Mouse (Mus musculus) embryonic facial prominence, embryonic 13.5 days (tissue): ENCODE measurements around the gene Lgi4. TPM values are rescaled to one million over a fixed set of nuclear protein-coding genes. Genes with fewer than 3 reads are reported as not detected.

Source experiments
- ATAC-seq: fragments of 200-750 bp; cut with Nextera tagmentation; 2 replicates; pipeline ENCODE4 v1.8.0; 2017; ENCODE audit warnings: low read depth; ENCODE audit not compliant: insufficient number of reproducible peaks, insufficient read depth, low FRiP score, low TSS enrichment
- H3K27ac ChIP-seq: fragments of 300-500 bp; sonication (generic); 2 replicates; pipeline ENCODE4 v1.5.1; 2015; ENCODE audit warnings: moderate library complexity, mild to moderate bottlenecking, inconsistent platforms
- H3K27me3 ChIP-seq: fragments of 300-500 bp; sonication (generic); 2 replicates; pipeline ENCODE4 v1.6.1; 2015; ENCODE audit warnings: mild to moderate bottlenecking, inconsistent platforms
- H3K36me3 ChIP-seq: fragments of 300-500 bp; sonication (generic); 2 replicates; pipeline ENCODE4 v1.6.1; 2015; ENCODE audit warnings: mild to moderate bottlenecking, inconsistent platforms
- H3K4me1 ChIP-seq: fragments of 300-500 bp; sonication (generic); 2 replicates; pipeline ENCODE4 v1.6.1; 2015; ENCODE audit warnings: inconsistent platforms
- H3K4me2 ChIP-seq: fragments of 300-500 bp; sonication (generic); 2 replicates; pipeline ENCODE4 v1.6.1; 2015; ENCODE audit warnings: moderate library complexity, mild to moderate bottlenecking, inconsistent platforms
- H3K4me3 ChIP-seq: fragments of 300-500 bp; sonication (generic); 2 replicates; pipeline ENCODE4 v1.5.1; 2015; ENCODE audit warnings: mild to moderate bottlenecking, inconsistent platforms
- H3K9ac ChIP-seq: fragments of 300-500 bp; sonication (generic); 2 replicates; pipeline ENCODE4 v1.6.1; 2015; ENCODE audit warnings: mild to moderate bottlenecking, inconsistent platforms
- H3K9me3 ChIP-seq: fragments of 300-500 bp; sonication (generic); 2 replicates; pipeline ENCODE4 v1.6.1; 2016; ENCODE audit warnings: inconsistent platforms
- WGBS: fragments of 180-500 bp; shearing (Covaris S2); methylation state at CpG from one replicate; pipeline ENCODE4 v1.1.7; 2015; ENCODE audit warnings: mixed read lengths; 5-methylcytosine and 5-hydroxymethylcytosine counted together
- polyA plus RNA-seq: library from polyadenylated mRNA; unstranded; fragments of >200 nt; fragmentation: Nextera tagmentation; extraction: Ambion mirVana; gene quantifications from 2 replicates; pipeline ENCODE4 v1.2.1, GENCODE M21; 2015

Lgi4 gene
- polyA plus RNA-seq, 1 experiment from 2014 or later: 1.3 TPM

GRCm38 (mm10) chr7:31063074-31063560 is 4.0 kb downstream of the Lgi4 start:
- Histone ChIP-seq H3K9me3 (no peaks in the 10 kb centered on the region), H3K36me3 (no peaks in the 10 kb centered on the region), H3K27ac (no peak overlapping the region), H3K4me1 (peaks cover 9% of the 10 kb centered on the region), H3K9ac (no peak overlapping the region), H3K27me3 (no peaks in the 10 kb centered on the region), H3K4me2 (no peak overlapping the region), H3K4me3 (no peak overlapping the region)
- no peak for ATAC-seq
- 86% methylated on average over 12 of the region's 12 CpGs for WGBS

- H3K4me2 ChIP-seq: no peak overlapping the region
- ATAC-seq: peak; percentile 33; the same call in 1 of the 2 replicates
- 0 out of 2 replicates have a peak overlapping the region, but pooled peaks have one; percentile 44 for H3K27ac ChIP-seq
- no peaks in the 10 kb centered on the region for H3K9me3 ChIP-seq
- WGBS: 29% methylated on average over 5 of the region's 5 CpGs
- no peaks in the 10 kb centered on the region for H3K36me3 ChIP-seq
- no peak overlapping the region for H3K9ac ChIP-seq
- peaks cover 24% of the 10 kb centered on the region for H3K4me1 ChIP-seq
- no peak overlapping the region for H3K4me3 ChIP-seq
- H3K27me3 ChIP-seq: no peaks in the 10 kb centered on the region
Measured at GRCm38 (mm10) chr7:31067836-31068235, 8.7 kb downstream of the Lgi4 start.

GRCm38 (mm10) chr7:31069491-31069890 is 10.3 kb downstream of the Lgi4 start:
- no peak overlapping the region for H3K4me3 ChIP-seq
- no peak for ATAC-seq
- no peaks in the 10 kb centered on the region for H3K27me3 ChIP-seq
- no peaks in the 10 kb centered on the region for H3K9me3 ChIP-seq
- H3K36me3 ChIP-seq: no peaks in the 10 kb centered on the region
- H3K4me1 ChIP-seq: peaks cover 24% of the 10 kb centered on the region
- 85% methylated on average over 14 of the region's 14 CpGs for WGBS
- no peak overlapping the region for H3K9ac ChIP-seq
- H3K27ac ChIP-seq: no peak overlapping the region
- H3K4me2 ChIP-seq: no peak overlapping the region

GRCm38 (mm10) chr7:31070324-31070723 is 11.2 kb downstream of the Lgi4 start:
- Histone ChIP-seq H3K4me1 (peaks cover 24% of the 10 kb centered on the region), H3K4me2 (no peak overlapping the region), H3K9me3 (no peaks in the 10 kb centered on the region), H3K27ac (no peak overlapping the region), H3K9ac (no peak overlapping the region), H3K36me3 (no peaks in the 10 kb centered on the region), H3K27me3 (no peaks in the 10 kb centered on the region), H3K4me3 (no peak overlapping the region)
- no peak for ATAC-seq
- 76% methylated on average over 6 of the region's 6 CpGs for WGBS

GRCm38 (mm10) chr7:31072326-31072725 is 13.2 kb downstream of the Lgi4 start:
- Histone ChIP-seq H3K36me3 (no peaks in the 10 kb centered on the region), H3K9ac (no peak overlapping the region), H3K27ac (no peak overlapping the region), H3K4me2 (no peak overlapping the region), H3K27me3 (no peaks in the 10 kb centered on the region), H3K4me1 (peaks cover 35% of the 10 kb centered on the region), H3K4me3 (no peak overlapping the region), H3K9me3 (no peaks in the 10 kb centered on the region)
- ATAC-seq: no peak
- WGBS: 54% methylated on average over 9 of the region's 9 CpGs

GRCm38 (mm10) chr7:31073546-31073945 is 14.4 kb downstream of the Lgi4 start:
- ATAC-seq: no peak
- H3K4me3 ChIP-seq: no peak overlapping the region
- H3K4me1 ChIP-seq: peaks cover 31% of the 10 kb centered on the region
- no peak overlapping the region for H3K27ac ChIP-seq
- no peaks in the 10 kb centered on the region for H3K27me3 ChIP-seq
- H3K4me2 ChIP-seq: no peak overlapping the region
- H3K9me3 ChIP-seq: no peaks in the 10 kb centered on the region
- H3K36me3 ChIP-seq: no peaks in the 10 kb centered on the region
- no peak overlapping the region for H3K9ac ChIP-seq

GRCm38 (mm10) chr7:31074061-31074712 is 15.0 kb downstream of the Lgi4 start:
- no peak overlapping the region for H3K9ac ChIP-seq
- no peaks in the 10 kb centered on the region for H3K27me3 ChIP-seq
- 70% methylated on average over 7 of the region's 7 CpGs for WGBS
- H3K9me3 ChIP-seq: no peaks in the 10 kb centered on the region
- H3K4me3 ChIP-seq: no peak overlapping the region
- H3K27ac ChIP-seq: no peak overlapping the region
- no peaks in the 10 kb centered on the region for H3K36me3 ChIP-seq
- no peak for ATAC-seq
- H3K4me2 ChIP-seq: no peak overlapping the region
- H3K4me1 ChIP-seq: peaks cover 31% of the 10 kb centered on the region

GRCm38 (mm10) chr7:31074713-31075069 is 15.5 kb downstream of the Lgi4 start:
- no peaks in the 10 kb centered on the region for H3K9me3 ChIP-seq
- H3K9ac ChIP-seq: no peak overlapping the region
- H3K36me3 ChIP-seq: no peaks in the 10 kb centered on the region
- peaks cover 31% of the 10 kb centered on the region for H3K4me1 ChIP-seq
- 79% methylated on average over 5 of the region's 5 CpGs for WGBS
- H3K27ac ChIP-seq: no peak overlapping the region
- H3K27me3 ChIP-seq: no peaks in the 10 kb centered on the region
- no peak overlapping the region for H3K4me3 ChIP-seq
- H3K4me2 ChIP-seq: no peak overlapping the region
- ATAC-seq: no peak

GRCm38 (mm10) chr7:31076492-31076891 is 17.4 kb downstream of the Lgi4 start, which contains the start of gene Fxyd3:
TSS of gene Fxyd3 (minus strand) at chr7:31076704.
- H3K9me3 ChIP-seq: no peaks in the 10 kb centered on the region
- WGBS: 30% methylated on average over 5 of the region's 5 CpGs
- no peak for ATAC-seq
- H3K27me3 ChIP-seq: no peaks in the 10 kb centered on the region
- H3K4me1 ChIP-seq: peaks cover 24% of the 10 kb centered on the region
- peak within 1 kb of the TSS; percentile 19 for H3K4me3 ChIP-seq
- 0 out of 2 replicates have a peak within 1 kb of the TSS, but pooled peaks have one; percentile 8 for H3K9ac ChIP-seq
- H3K4me2 ChIP-seq: peak within 1 kb of the TSS; percentile 27
- H3K27ac ChIP-seq: peak within 1 kb of the TSS; percentile 52
- H3K36me3 ChIP-seq: no peaks in the 10 kb centered on the region

GRCm38 (mm10) chr7:31077470-31077869 is 18.3 kb downstream of the Lgi4 start:
- Histone ChIP-seq H3K9me3 (no peaks in the 10 kb centered on the region), H3K4me3 (no peak overlapping the region), H3K27me3 (no peaks in the 10 kb centered on the region), H3K4me2 (no peak overlapping the region), H3K9ac (no peak overlapping the region), H3K36me3 (no peaks in the 10 kb centered on the region), H3K27ac (peak overlapping the region; percentile 52), H3K4me1 (peaks cover 21% of the 10 kb centered on the region)
- peak; percentile 57; the same call in 1 of the 2 replicates for ATAC-seq
- 30% methylated on average over 6 of the region's 6 CpGs for WGBS

GRCm38 (mm10) chr7:31077885-31078445 is 18.8 kb downstream of the Lgi4 start:
- Histone ChIP-seq H3K27me3 (no peaks in the 10 kb centered on the region), H3K9me3 (no peaks in the 10 kb centered on the region), H3K36me3 (no peaks in the 10 kb centered on the region), H3K9ac (no peak overlapping the region), H3K4me2 (no peak overlapping the region), H3K4me1 (peaks cover 23% of the 10 kb centered on the region), H3K4me3 (no peak overlapping the region), H3K27ac (peak overlapping the region; percentile 52)
- ATAC-seq: peak; percentile 34; the same call in 1 of the 2 replicates
- WGBS: 35% methylated on average over 5 of the region's 5 CpGs

- no peak overlapping the region for H3K9ac ChIP-seq
- 91% methylated on average over 8 of the region's 8 CpGs for WGBS
- H3K36me3 ChIP-seq: no peaks in the 10 kb centered on the region
- H3K9me3 ChIP-seq: no peaks in the 10 kb centered on the region
- no peak overlapping the region for H3K4me2 ChIP-seq
- H3K4me3 ChIP-seq: no peak overlapping the region
- H3K27ac ChIP-seq: no peak overlapping the region
- no peaks in the 10 kb centered on the region for H3K27me3 ChIP-seq
- ATAC-seq: no peak
- H3K4me1 ChIP-seq: peaks cover 39% of the 10 kb centered on the region
Measured at GRCm38 (mm10) chr7:31079670-31080069, 20.5 kb downstream of the Lgi4 start.
